ENCODE assay signal across 22 mouse cellular contexts in the genomic region with DNA sequence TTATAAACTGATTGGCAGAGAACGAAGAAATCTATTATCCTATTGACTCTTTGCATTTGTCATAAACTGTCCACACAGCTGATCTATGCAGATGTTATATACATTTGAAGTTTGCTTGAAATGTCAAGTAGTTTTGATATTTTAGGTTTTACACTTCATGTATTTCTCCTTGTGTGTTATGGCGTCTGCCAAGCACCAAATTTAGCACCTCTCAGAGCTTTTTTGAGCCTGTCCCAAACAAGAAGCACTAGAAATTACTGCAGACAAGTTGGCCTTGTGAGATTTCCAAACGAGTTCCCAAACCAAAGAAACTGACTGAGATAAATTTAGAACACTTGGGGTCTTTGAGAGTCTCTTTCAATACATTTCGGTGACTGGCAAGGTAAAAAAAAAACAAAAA.
"Had no signal": no experiment of that assay in that cellular context is flagged by ENCODE, and none has a peak within 500 bp of the region (broad histone marks: within the 10 kb centered on the region; RNA-seq: fewer than 3 reads in every experiment).

No protein-coding gene starts in this region.

- DNase-seq: gastrocnemius, postnatal 14 days; gastrocnemius, postnatal 36 days; heart, adult 11 months; kidney, adult 11 months; kidney, adult 2 months; kidney, adult 9 months; kidney, postnatal 14 days; kidney, postnatal 36 days; layer of hippocampus, adult 9-11 months; layer of hippocampus, postnatal 36 days; left cerebral cortex, postnatal 4 days had no signal

- H3K4me1 ChIP-seq: hindbrain, embryonic 13.5 days; hindbrain, embryonic 15.5 days; kidney, embryonic 15.5 days; limb, embryonic 13.5 days; limb, embryonic 15.5 days; liver, embryonic 12.5 days had no signal

- H3K27me3 ChIP-seq: hindbrain, embryonic 13.5 days; hindbrain, embryonic 15.5 days; kidney, embryonic 15.5 days; limb, embryonic 13.5 days; limb, embryonic 15.5 days; liver, embryonic 12.5 days had no signal

- ATAC-seq: hindbrain, postnatal 0 days; intestine, embryonic 16.5 days; liver, embryonic 12.5 days had no signal

- H3K36me3 ChIP-seq: heart, embryonic 10.5 days; hindbrain, embryonic 13.5 days; hindbrain, embryonic 15.5 days; kidney, embryonic 15.5 days; limb, embryonic 13.5 days; limb, embryonic 15.5 days; liver, embryonic 12.5 days had no signal

- H3K4me3 ChIP-seq: heart, embryonic 10.5 days; hindbrain, embryonic 13.5 days; hindbrain, embryonic 15.5 days; kidney, embryonic 15.5 days; limb, embryonic 13.5 days; limb, embryonic 15.5 days; liver, embryonic 12.5 days had no signal

- H3K9ac ChIP-seq: hindbrain, embryonic 13.5 days; hindbrain, embryonic 15.5 days; kidney, embryonic 15.5 days; limb, embryonic 13.5 days; limb, embryonic 15.5 days; liver, embryonic 12.5 days; liver, embryonic 14.5 days had no signal

- H3K27ac ChIP-seq: heart, embryonic 10.5 days; hindbrain, embryonic 13.5 days; hindbrain, embryonic 15.5 days; hindbrain, postnatal 0 days; kidney, embryonic 15.5 days; kidney, postnatal 0 days; limb, embryonic 13.5 days; limb, embryonic 15.5 days; liver, embryonic 12.5 days; liver, embryonic 14.5 days had no signal

- H3K9me3 ChIP-seq: heart, embryonic 10.5 days; hindbrain, embryonic 15.5 days; limb, embryonic 15.5 days; liver, embryonic 12.5 days had no signal

- H3K4me2 ChIP-seq: hindbrain, embryonic 13.5 days; hindbrain, embryonic 15.5 days; kidney, embryonic 15.5 days; limb, embryonic 13.5 days; limb, embryonic 15.5 days; liver, embryonic 12.5 days had no signal
